Mouse (Mus musculus) small intestine, adult 2 months (tissue): ENCODE data around the gene Prss57. TPM values are rescaled to one million over a fixed set of nuclear protein-coding genes. Genes with fewer than 3 reads are reported as not detected.
A peak's percentile ranks its signal among the peaks of the same experiment; 100 is the strongest.

Experiments used
- H3K27ac ChIP-seq: fragments of 200-500 bp; 2 replicates; pipeline ENCODE4 v1.5.1; 2012; ENCODE audit warnings: low read depth, low read length, control low read depth, inconsistent platforms; ENCODE audit not compliant: insufficient read depth
- H3K27me3 ChIP-seq: fragments of 200-500 bp; 2 replicates; pipeline ENCODE4 v1.6.1; 2012; ENCODE audit warnings: mild to moderate bottlenecking, moderate library complexity, low read length, inconsistent platforms; ENCODE audit not compliant: control insufficient read depth, insufficient read depth
- H3K36me3 ChIP-seq: fragments of 200-500 bp; 2 replicates; pipeline ENCODE4 v1.6.1; 2012; ENCODE audit warnings: mild to moderate bottlenecking, low read length, control low read depth, inconsistent platforms; ENCODE audit not compliant: control insufficient read depth, insufficient read depth
- H3K4me1 ChIP-seq: fragments of 200-500 bp; 2 replicates; pipeline ENCODE4 v1.6.1; 2012; ENCODE audit warnings: low read length, inconsistent platforms, mixed read lengths; ENCODE audit not compliant: control insufficient read depth, insufficient read depth, insufficient read length
- H3K4me3 ChIP-seq: fragments of 200-500 bp; 2 replicates; pipeline ENCODE4 v1.5.1; 2012; ENCODE audit warnings: low read depth, mild to moderate bottlenecking, control low read depth, inconsistent platforms, low read length, moderate library complexity
- CTCF ChIP-seq: fragments of 200-500 bp; IDR thresholded peaks from 2 replicates; pipeline ENCODE4 v1.5.1; 2012; ENCODE audit warnings: low read depth, mild to moderate bottlenecking, control low read depth, inconsistent platforms, low read length, moderate library complexity, mixed read lengths; ENCODE audit not compliant: insufficient replicate concordance, insufficient read length; ENCODE audit errors: extremely low read depth
- POLR2A ChIP-seq: fragments of 200-500 bp; IDR thresholded peaks from 2 replicates; pipeline ENCODE4 v1.6.1; 2012; ENCODE audit warnings: low read depth, mild to moderate bottlenecking, control low read depth, inconsistent platforms, low read length, moderate library complexity
- WGBS: fragments of 180-500 bp; shearing (Covaris S2); methylation state at CpG from one replicate; pipeline ENCODE4 v1.1.7; 2018; 5-methylcytosine and 5-hydroxymethylcytosine counted together
- polyA plus RNA-seq: library from polyadenylated mRNA; depleted of rRNA; stranded (reverse); fragments of >200 nt; gene quantifications from 2 replicates; pipeline ENCODE4 v1.2.3, GENCODE M21; 2012

Prss57 gene
- polyA plus RNA-seq, 1 experiment: 0.67 TPM

DNA sequence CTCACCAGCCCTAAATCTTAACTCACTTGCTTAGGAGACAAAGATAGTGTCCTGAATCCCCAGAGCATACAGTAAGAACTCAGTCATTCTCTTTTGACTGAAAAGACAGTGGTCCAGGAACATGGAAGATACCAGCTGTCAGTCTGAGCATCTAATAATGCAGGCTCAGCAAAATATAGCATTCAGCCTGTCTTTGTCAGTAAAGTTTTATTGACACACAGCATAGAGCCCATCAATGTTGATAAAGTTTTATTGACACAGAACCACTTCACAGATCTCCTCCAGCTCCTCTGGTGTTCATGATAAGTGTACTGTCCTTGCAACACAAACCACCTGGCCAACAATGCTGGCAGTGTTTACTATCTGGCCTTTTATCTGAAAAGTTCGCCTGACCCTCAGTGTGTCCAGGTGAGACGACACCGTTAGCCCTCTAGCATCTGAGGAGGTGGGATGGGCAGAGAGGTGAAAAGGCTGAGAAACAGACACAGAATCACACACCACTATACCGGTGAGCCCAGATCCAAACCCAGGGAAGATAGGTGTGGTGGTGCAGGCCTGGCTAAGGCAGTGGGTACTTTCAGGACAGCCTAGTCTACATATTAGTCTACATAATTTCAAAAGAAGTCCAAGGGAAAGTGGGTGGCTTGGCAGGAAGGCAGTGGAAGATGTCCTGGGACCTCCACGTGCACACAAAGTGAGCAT is 1.7 kb upstream of the Prss57 start:
- Histone ChIP-seq H3K4me1 (peaks cover 18% of the 10 kb centered on the region), H3K27ac (no peak overlapping the region), H3K36me3 (no peaks in the 10 kb centered on the region), H3K27me3 (no peaks in the 10 kb centered on the region), H3K4me3 (no peak overlapping the region)
- no peak for TF ChIP-seq CTCF
- no peak for TF ChIP-seq POLR2A
- 82% methylated on average over 5 of the region's 5 CpGs for WGBS

- TF ChIP-seq POLR2A (no peak), CTCF (no peak)
- no peaks in the 10 kb centered on the region for H3K27me3 ChIP-seq
- H3K4me3 ChIP-seq: no peak overlapping the region
- 50% methylated on average over 2 of the region's 2 CpGs for WGBS
- no peaks in the 10 kb centered on the region for H3K36me3 ChIP-seq
- H3K27ac ChIP-seq: no peak overlapping the region
- peaks cover 10% of the 10 kb centered on the region for H3K4me1 ChIP-seq
Observed at GRCm38 (mm10) chr10:79789581-79789980, 1.2 kb downstream of the Prss57 start.

DNA sequence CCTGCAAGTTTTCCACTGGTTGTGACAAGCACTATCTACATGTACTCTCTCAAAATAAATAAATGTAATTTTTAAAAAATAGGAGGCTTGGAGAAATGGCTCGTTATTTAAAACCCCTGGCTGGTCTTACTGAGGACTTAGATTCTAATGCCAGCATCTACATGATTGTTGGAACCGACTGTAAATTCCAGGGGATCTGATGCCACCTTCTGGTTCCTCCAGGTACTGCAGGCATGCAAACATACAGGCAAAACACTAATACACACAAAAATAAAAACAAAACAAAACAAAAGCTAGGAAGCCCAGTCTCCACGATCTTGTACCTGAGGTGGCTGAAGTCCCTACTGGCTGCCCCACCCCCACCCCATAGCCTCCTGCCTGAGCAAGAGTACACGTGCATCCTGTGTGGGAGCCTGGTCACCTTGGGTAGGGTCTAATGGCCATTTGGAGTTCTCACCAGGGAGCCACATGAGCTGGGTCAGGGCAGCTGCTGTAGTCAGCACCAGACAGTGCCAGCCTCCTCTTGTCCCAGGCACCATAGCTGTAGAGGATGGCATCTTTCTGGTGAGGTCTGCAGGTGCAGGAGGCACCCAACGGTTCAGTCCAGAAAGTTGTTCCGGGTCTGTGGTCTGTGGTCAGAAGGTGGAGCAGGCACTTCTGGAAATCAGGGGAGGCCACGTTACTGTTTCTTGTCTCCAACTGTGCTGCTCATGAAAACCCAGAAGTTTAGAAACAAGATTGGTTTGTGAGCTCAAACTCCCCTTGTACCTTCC is 2.2 kb downstream of the Prss57 start:
- Histone ChIP-seq H3K4me1 (peaks cover under 1% of the 10 kb centered on the region; the same call in 1 of the 2 replicates), H3K27me3 (no peaks in the 10 kb centered on the region), H3K27ac (no peak overlapping the region), H3K36me3 (no peaks in the 10 kb centered on the region), H3K4me3 (no peak overlapping the region)
- WGBS: 30% methylated on average over 7 of the region's 7 CpGs
- TF ChIP-seq POLR2A (no peak), CTCF (peak; percentile 38; the same call in 1 of the 2 replicates)

DNA sequence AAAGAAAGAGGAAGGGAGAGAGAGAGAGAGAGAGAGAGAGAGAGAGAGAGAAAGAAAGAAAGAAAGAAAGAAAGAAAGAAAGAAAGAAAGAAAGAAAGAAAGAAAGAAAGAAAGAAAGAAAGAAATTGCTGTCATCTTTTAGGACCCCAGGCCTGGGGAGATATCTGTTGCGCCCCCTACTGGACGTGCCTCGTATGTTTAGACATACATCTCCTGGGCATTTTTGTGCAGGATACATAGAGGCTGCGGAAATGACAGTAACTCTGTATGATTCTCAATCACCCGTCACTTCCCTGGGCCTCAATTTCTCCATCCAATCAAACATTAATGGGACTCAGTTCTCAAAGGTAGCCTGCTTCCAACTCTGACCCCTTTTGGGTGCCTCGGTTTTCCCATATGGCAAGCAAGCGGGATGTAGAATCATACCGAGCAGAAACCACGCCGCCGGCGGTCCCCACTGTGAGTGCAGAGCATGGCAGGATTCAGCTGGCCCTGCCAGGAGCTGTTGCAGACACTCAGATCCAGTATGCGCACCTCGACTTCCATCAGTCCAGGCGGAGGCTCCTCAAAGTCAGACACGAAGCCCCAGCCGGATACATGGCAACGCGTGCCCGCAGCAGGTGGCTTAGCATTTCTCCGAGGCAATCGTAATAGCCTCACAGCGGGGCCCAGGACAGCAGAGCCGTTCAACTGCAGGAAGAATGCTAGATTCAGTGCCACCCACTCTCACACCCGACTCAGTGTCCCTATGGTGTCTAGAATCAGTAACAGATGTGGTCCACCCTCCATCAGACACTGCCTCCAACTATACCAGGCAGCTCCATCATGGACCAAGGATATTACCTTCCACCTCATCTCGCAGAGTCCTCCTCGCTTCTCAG is 6.6 kb downstream of the Prss57 start:
- Histone ChIP-seq H3K27ac (no peak overlapping the region), H3K27me3 (no peaks in the 10 kb centered on the region), H3K36me3 (no peaks in the 10 kb centered on the region), H3K4me3 (no peak overlapping the region), H3K4me1 (peaks cover 10% of the 10 kb centered on the region)
- TF ChIP-seq POLR2A: no peak
- TF ChIP-seq CTCF: peak; percentile 47; the same call in 1 of the 2 replicates
- 54% methylated on average over 27 of the region's 27 CpGs for WGBS

DNA sequence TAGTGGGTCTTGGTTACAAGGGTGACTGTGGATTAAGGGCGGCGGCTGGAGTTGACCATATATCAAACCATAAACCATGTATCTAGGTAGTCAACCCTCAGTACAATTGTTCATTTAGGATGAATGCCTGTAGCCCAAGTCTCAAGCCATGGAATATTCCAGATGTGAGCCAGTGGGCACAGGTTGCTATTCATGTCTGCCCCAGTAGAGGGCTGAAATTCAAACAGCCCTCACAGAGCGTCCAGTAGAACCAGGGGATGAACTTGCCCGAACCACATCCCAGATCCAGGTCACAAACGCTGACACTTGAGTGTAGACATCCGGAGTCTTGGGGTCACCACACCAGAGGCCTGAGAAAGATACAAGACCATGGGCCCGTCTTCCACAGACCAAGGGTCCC is 7.7 kb downstream of the Prss57 start:
- Histone ChIP-seq H3K27me3 (no peaks in the 10 kb centered on the region), H3K36me3 (no peaks in the 10 kb centered on the region), H3K27ac (no peak overlapping the region), H3K4me1 (peaks cover 12% of the 10 kb centered on the region), H3K4me3 (no peak overlapping the region)
- WGBS: 61% methylated on average over 7 of the region's 7 CpGs
- TF ChIP-seq CTCF (peak; percentile 23; the same call in 1 of the 2 replicates), POLR2A (no peak)

DNA sequence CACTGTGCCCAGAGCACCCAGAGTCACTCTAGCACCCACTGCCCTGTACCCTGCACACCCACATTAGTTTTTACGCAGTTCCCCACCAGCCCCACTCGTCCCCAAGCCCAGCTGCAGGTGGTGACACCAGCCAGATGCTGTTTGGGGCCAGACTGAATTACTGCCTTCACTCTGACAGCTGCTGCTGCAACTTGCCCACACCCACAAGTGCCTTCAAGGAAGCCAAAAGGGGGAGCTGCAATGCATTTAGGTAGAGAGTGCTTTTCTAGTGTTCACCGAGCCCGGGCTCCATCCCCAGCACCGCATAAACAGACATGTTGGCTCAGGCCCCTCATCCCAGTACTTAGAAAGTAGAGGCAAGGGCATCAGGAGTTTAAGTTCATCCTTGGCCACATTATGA is 8.8 kb downstream of the Prss57 start:
- 69% methylated on average over 5 of the region's 5 CpGs for WGBS
- Histone ChIP-seq H3K4me1 (peaks cover 17% of the 10 kb centered on the region), H3K27ac (no peak overlapping the region), H3K4me3 (no peak overlapping the region), H3K27me3 (no peaks in the 10 kb centered on the region), H3K36me3 (no peaks in the 10 kb centered on the region)
- TF ChIP-seq CTCF: no peak
- TF ChIP-seq POLR2A: no peak

DNA sequence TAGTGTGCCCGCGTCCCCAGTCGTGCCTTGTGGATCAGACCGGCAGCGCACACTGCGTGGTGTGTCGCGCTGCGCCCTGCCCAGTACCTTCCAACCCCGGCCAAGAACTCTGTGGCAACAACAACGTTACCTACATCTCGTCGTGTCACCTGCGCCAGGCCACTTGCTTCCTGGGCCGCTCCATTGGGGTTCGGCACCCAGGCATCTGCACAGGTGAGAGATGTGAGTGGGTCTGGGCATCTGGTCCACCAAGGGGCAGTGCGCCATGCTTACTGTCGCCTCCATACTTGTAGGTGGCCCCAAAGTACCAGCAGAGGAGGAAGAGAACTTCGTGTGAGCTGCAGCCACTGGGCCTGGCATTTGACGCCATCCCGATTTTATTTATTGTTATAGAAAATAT is 9.6 kb downstream of the Prss57 start:
- H3K27ac ChIP-seq: peak overlapping the region; percentile 26; the same call in 1 of the 2 replicates
- TF ChIP-seq POLR2A (no peak), CTCF (no peak)
- peak overlapping the region; percentile 58 for H3K4me3 ChIP-seq
- 25% methylated on average over 21 of the region's 21 CpGs for WGBS
- no peaks in the 10 kb centered on the region for H3K27me3 ChIP-seq
- peaks cover 17% of the 10 kb centered on the region for H3K4me1 ChIP-seq
- no peaks in the 10 kb centered on the region for H3K36me3 ChIP-seq
